Mouse (Mus musculus): ENCODE measurements around the gene Rsl24d1.
"Not testable (repeated sequence)": the region's sequence is repeated elsewhere in the genome, so short reads cannot be mapped to it uniquely, and the experiment has no call there.

Gene Rsl24d1

GRCm38 (mm10) chr9:73112919-73113906 is at the start of gene Rsl24d1:
Gene Rsl24d1, plus strand, starts transcription at chr9:73113426.
- DNase-seq = peak; percentile 78

GRCm38 (mm10) chr9:73063621-73064290 is 49.5 kb upstream of the Rsl24d1 start:
- DNase-seq = no peak

- DNase-seq = no peak
Observed at GRCm38 (mm10) chr9:73067086-73067485, 46.1 kb upstream of the Rsl24d1 start.

GRCm38 (mm10) chr9:73068230-73068679 is 45.0 kb upstream of the Rsl24d1 start:
- DNase-seq = peak; percentile 33

- DNase-seq = no peak
Observed at GRCm38 (mm10) chr9:73068688-73069087, 44.5 kb upstream of the Rsl24d1 start.

GRCm38 (mm10) chr9:73070971-73071659 is 42.1 kb upstream of the Rsl24d1 start:
- no peak for DNase-seq

GRCm38 (mm10) chr9:73072426-73072825 is 40.8 kb upstream of the Rsl24d1 start:
- no peak for DNase-seq

GRCm38 (mm10) chr9:73073169-73073568 is 40.1 kb upstream of the Rsl24d1 start:
- DNase-seq = no peak

GRCm38 (mm10) chr9:73079349-73079748 is 33.9 kb upstream of the Rsl24d1 start:
- not testable (repeated sequence) for DNase-seq

GRCm38 (mm10) chr9:73079801-73080325 is 33.4 kb upstream of the Rsl24d1 start:
- no peak for DNase-seq

GRCm38 (mm10) chr9:73082291-73083000 is 30.8 kb upstream of the Rsl24d1 start:
- DNase-seq = no peak

- DNase-seq = no peak
Observed at GRCm38 (mm10) chr9:73083956-73084355, 29.3 kb upstream of the Rsl24d1 start.

- DNase-seq = no peak
Observed at GRCm38 (mm10) chr9:73085845-73086244, 27.4 kb upstream of the Rsl24d1 start.

GRCm38 (mm10) chr9:73087121-73087520 is 26.1 kb upstream of the Rsl24d1 start:
- no peak for DNase-seq

- DNase-seq = no peak
Observed at GRCm38 (mm10) chr9:73087581-73087980, 25.6 kb upstream of the Rsl24d1 start.

GRCm38 (mm10) chr9:73089222-73089920 is 23.9 kb upstream of the Rsl24d1 start:
- DNase-seq = no peak

- no peak for DNase-seq
Observed at GRCm38 (mm10) chr9:73090121-73090520, 23.1 kb upstream of the Rsl24d1 start.

- no peak for DNase-seq
Observed at GRCm38 (mm10) chr9:73091747-73092146, 21.5 kb upstream of the Rsl24d1 start.

GRCm38 (mm10) chr9:73094580-73094979 is 18.6 kb upstream of the Rsl24d1 start:
- no peak for DNase-seq

GRCm38 (mm10) chr9:73097898-73098297 is 15.3 kb upstream of the Rsl24d1 start:
- no peak for DNase-seq

GRCm38 (mm10) chr9:73101536-73101935 is 11.7 kb upstream of the Rsl24d1 start, which contains the start of gene Khdc3:
Gene Khdc3, plus strand, starts transcription at chr9:73101836.
- DNase-seq = no peak
